ENCODE assay signal across 12 mouse cellular contexts in the genomic region with DNA sequence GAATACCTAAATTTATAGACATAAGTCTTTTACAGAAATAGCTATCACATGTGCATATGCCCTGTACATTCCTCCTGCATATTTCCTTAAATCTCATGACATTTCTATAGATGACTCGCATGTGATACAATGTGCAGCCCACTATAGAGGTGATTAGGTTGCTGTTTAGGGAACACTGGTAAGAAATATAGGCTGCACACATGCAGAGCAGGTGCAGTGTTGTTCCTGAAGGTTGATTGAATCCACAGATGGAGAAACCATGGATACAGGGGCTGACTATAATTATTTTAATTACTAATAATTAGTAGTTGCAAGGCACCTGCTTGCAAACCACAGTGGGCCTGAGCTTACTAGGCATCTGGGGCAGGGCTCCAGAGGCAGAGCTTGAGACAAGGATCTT. TPM values are rescaled to one million over a fixed set of nuclear protein-coding genes. Genes with fewer than 3 reads are reported as not detected.
A peak's percentile ranks its signal among the peaks of the same experiment; 100 is the strongest.
DNase-seq lines count a peak whose midpoint lies in the region; ATAC-seq lines count a peak whose summit lies in the region.
"Had no signal": no experiment of that assay in that cellular context is flagged by ENCODE, and none has a peak within 500 bp of the region (broad histone marks: within the 10 kb centered on the region; RNA-seq: fewer than 3 reads in every experiment).

No protein-coding gene starts in this region.

- H3K4me1 ChIP-seq in heart, embryonic 16.5 days (ENCODE audit: control insufficient read depth, insufficient read depth, low read length), result peaks cover 40% of the 10 kb centered on the region
- 0 out of 2 replicates have a peak, but pooled peaks cover 2% of the 10 kb centered on the region for H3K4me1 ChIP-seq in midbrain, embryonic 16.5 days (ENCODE audit: control insufficient read depth, insufficient read depth, low read length)
- no peaks in the 10 kb centered on the region for H3K4me1 ChIP-seq in midbrain, embryonic 11.5 days (ENCODE audit: control insufficient read depth, insufficient read depth, low read length)
- H3K4me1 ChIP-seq in embryonic facial prominence, embryonic 15.5 days, result peaks cover 28% of the 10 kb centered on the region
- H3K4me1 ChIP-seq in kidney, embryonic 16.5 days (ENCODE audit: insufficient read depth, low read length), result peaks cover 13% of the 10 kb centered on the region

- ATAC-seq in heart, embryonic 16.5 days (replicated peaks; ENCODE audit: extremely low read depth, insufficient read depth, low FRiP score), result no peak
- no peak for ATAC-seq in midbrain, embryonic 16.5 days
- ATAC-seq in midbrain, embryonic 11.5 days (ENCODE audit: low FRiP score), result no peak
- peak; percentile 40 for ATAC-seq in embryonic facial prominence, embryonic 15.5 days (ENCODE audit: insufficient number of reproducible peaks, low FRiP score, low TSS enrichment, low read depth)
- ATAC-seq in kidney, embryonic 16.5 days (ENCODE audit: low FRiP score, low TSS enrichment), result no peak
- ATAC-seq: liver, embryonic 12.5 days had no signal

- no peaks in the 10 kb centered on the region for H3K27me3 ChIP-seq in heart, embryonic 16.5 days (ENCODE audit: control insufficient read depth, insufficient read depth, low read length)
- H3K27me3 ChIP-seq in midbrain, embryonic 16.5 days (ENCODE audit: control insufficient read depth, insufficient read depth, low read depth, low read length), result no peaks in the 10 kb centered on the region
- no peaks in the 10 kb centered on the region for H3K27me3 ChIP-seq in midbrain, embryonic 11.5 days (ENCODE audit: control insufficient read depth, insufficient read depth, low read length)
- no peaks in the 10 kb centered on the region for H3K27me3 ChIP-seq in embryonic facial prominence, embryonic 15.5 days
- H3K27me3 ChIP-seq in kidney, embryonic 16.5 days (ENCODE audit: insufficient read depth, low read length), result no peaks in the 10 kb centered on the region
- H3K27me3 ChIP-seq: CH12.LX; liver, embryonic 12.5 days had no signal

- H3K36me3 ChIP-seq in heart, embryonic 16.5 days (ENCODE audit: control insufficient read depth, insufficient read depth), result no peaks in the 10 kb centered on the region
- H3K36me3 ChIP-seq in midbrain, embryonic 16.5 days (ENCODE audit: control insufficient read depth, insufficient read depth, low read length), result no peaks in the 10 kb centered on the region
- H3K36me3 ChIP-seq in midbrain, embryonic 11.5 days (ENCODE audit: control insufficient read depth, insufficient read depth, low read length), result no peaks in the 10 kb centered on the region
- H3K36me3 ChIP-seq in embryonic facial prominence, embryonic 15.5 days, result no peaks in the 10 kb centered on the region
- H3K36me3 ChIP-seq in kidney, embryonic 16.5 days (ENCODE audit: insufficient read depth, low read length), result no peaks in the 10 kb centered on the region
- H3K36me3 ChIP-seq: liver, embryonic 12.5 days had no signal

- H3K9ac ChIP-seq in heart, embryonic 16.5 days (ENCODE audit: low read length), result no peak overlapping the region; the same call in 1 of the 2 replicates
- no peak overlapping the region for H3K9ac ChIP-seq in midbrain, embryonic 16.5 days (ENCODE audit: low read depth, low read length)
- H3K9ac ChIP-seq in midbrain, embryonic 11.5 days (ENCODE audit: low read length), result no peak overlapping the region
- no peak overlapping the region for H3K9ac ChIP-seq in embryonic facial prominence, embryonic 15.5 days
- no peak overlapping the region for H3K9ac ChIP-seq in kidney, embryonic 16.5 days (replicated peaks; ENCODE audit: low read length)
- H3K9ac ChIP-seq: liver, embryonic 12.5 days had no signal

- H3K4me2 ChIP-seq in heart, embryonic 16.5 days (ENCODE audit: low read depth, low read length), result no peak overlapping the region
- no peak overlapping the region for H3K4me2 ChIP-seq in midbrain, embryonic 16.5 days (ENCODE audit: low read length)
- no peak overlapping the region for H3K4me2 ChIP-seq in midbrain, embryonic 11.5 days
- H3K4me2 ChIP-seq in embryonic facial prominence, embryonic 15.5 days (replicated peaks), result no peak overlapping the region
- no peak overlapping the region for H3K4me2 ChIP-seq in kidney, embryonic 16.5 days (replicated peaks; ENCODE audit: low read depth, low read length)
- H3K4me2 ChIP-seq: liver, embryonic 12.5 days had no signal

- no peak overlapping the region for H3K4me3 ChIP-seq in heart, embryonic 16.5 days (ENCODE audit: low read length)
- H3K4me3 ChIP-seq in midbrain, embryonic 16.5 days (ENCODE audit: low read depth, low read length), result no peak overlapping the region
- no peak overlapping the region for H3K4me3 ChIP-seq in midbrain, embryonic 11.5 days (ENCODE audit: low read depth, low read length)
- H3K4me3 ChIP-seq in embryonic facial prominence, embryonic 15.5 days (replicated peaks), result no peak overlapping the region
- no peak overlapping the region for H3K4me3 ChIP-seq in kidney, embryonic 16.5 days (ENCODE audit: low read length)
- H3K4me3 ChIP-seq: liver, embryonic 12.5 days had no signal

- 73% methylated on average over 1 of the region's 1 CpGs for WGBS in heart, embryonic 16.5 days
- WGBS in midbrain, embryonic 16.5 days, result 80% methylated on average over 1 of the region's 1 CpGs
- 85% methylated on average over 1 of the region's 1 CpGs for WGBS in midbrain, embryonic 11.5 days
- WGBS in embryonic facial prominence, embryonic 15.5 days, result 68% methylated on average over 1 of the region's 1 CpGs
- WGBS in kidney, embryonic 16.5 days, result 86% methylated on average over 1 of the region's 1 CpGs

- no peaks in the 10 kb centered on the region for H3K9me3 ChIP-seq in heart, embryonic 16.5 days (replicated peaks; ENCODE audit: control insufficient read depth, low read length)
- H3K9me3 ChIP-seq in midbrain, embryonic 16.5 days (replicated peaks; ENCODE audit: control insufficient read depth, low read length, poor library complexity, severe bottlenecking), result no peaks in the 10 kb centered on the region
- no peaks in the 10 kb centered on the region for H3K9me3 ChIP-seq in midbrain, embryonic 11.5 days (ENCODE audit: control insufficient read depth, low read length)
- no peaks in the 10 kb centered on the region for H3K9me3 ChIP-seq in embryonic facial prominence, embryonic 15.5 days (replicated peaks)
- H3K9me3 ChIP-seq in kidney, embryonic 16.5 days (ENCODE audit: low read length), result no peaks in the 10 kb centered on the region
- H3K9me3 ChIP-seq: liver, embryonic 12.5 days had no signal

- peak overlapping the region; percentile 78 for H3K27ac ChIP-seq in heart, embryonic 16.5 days (ENCODE audit: low read length)
- H3K27ac ChIP-seq in midbrain, embryonic 16.5 days (ENCODE audit: low read length), result 0 out of 2 replicates have a peak overlapping the region, but pooled peaks have one; percentile 12
- no peak overlapping the region for H3K27ac ChIP-seq in midbrain, embryonic 11.5 days (ENCODE audit: low read depth, low read length)
- no peak overlapping the region for H3K27ac ChIP-seq in embryonic facial prominence, embryonic 15.5 days (replicated peaks)
- no peak overlapping the region for H3K27ac ChIP-seq in kidney, embryonic 16.5 days (ENCODE audit: low read length)
- H3K27ac ChIP-seq: kidney, postnatal 0 days; liver, embryonic 12.5 days had no signal

- no peak for DNase-seq in heart, adult 18-20 months
- no peak for DNase-seq in midbrain, embryonic 11.5 days (ENCODE audit: low spot score, missing footprints)
- no peak for DNase-seq in layer of hippocampus, postnatal 14 days (ENCODE audit: low spot score in 2 of 2)
- DNase-seq: cerebellum, adult 8-10 months had no signal

RNA-seq across cellular contexts. Expression of a gene that starts 48.5 kb away (rescaled TPM):
- polyA plus RNA-seq in heart, embryonic 16.5 days (2015; fragmentation: Nextera tagmentation; extraction: Ambion mirVana), result 0.76 and 1.1 TPM in 2 replicates
- 1 to 10 TPM in 1 of 2 experiments, under 1 TPM in 1; 0.84 to 1.2 TPM for total RNA-seq in heart, adult 18-20 months (2021)
- 2.2 and 2.8 TPM in 2 replicates for polyA plus RNA-seq in midbrain, embryonic 16.5 days (2015; fragmentation: Nextera tagmentation; extraction: Ambion mirVana)
- 1.7 and 2.6 TPM in 2 replicates for polyA plus RNA-seq in midbrain, embryonic 11.5 days (2014; fragmentation: Nextera tagmentation; extraction: Ambion mirVana)
- 4.3 and 4.8 TPM in 2 replicates for polyA plus RNA-seq in embryonic facial prominence, embryonic 15.5 days (2015; fragmentation: Nextera tagmentation; extraction: Ambion mirVana)
- total RNA-seq in layer of hippocampus, postnatal 14 days (2021), result 10 to 100 TPM; 10.5 to 11.8 TPM
- polyA plus RNA-seq in kidney, embryonic 16.5 days (2015; fragmentation: Nextera tagmentation; extraction: Ambion mirVana), result 0.54 and 0.57 TPM in 2 replicates
- total RNA-seq: adrenal gland, postnatal 14 days had no signal

Comparison
In these comparisons a context has a peak if more than half of its experiments do, and no peak if none do; other contexts are left out.
1. H3K27ac ChIP-seq: peak in heart, embryonic 16.5 days (single experiment) and midbrain, embryonic 16.5 days (single experiment); none in midbrain, embryonic 11.5 days (single experiment), embryonic facial prominence, embryonic 15.5 days (single experiment) and kidney, embryonic 16.5 days (single experiment).